Mouse (Mus musculus): ENCODE results near the gene Sirt7.

DNA sequence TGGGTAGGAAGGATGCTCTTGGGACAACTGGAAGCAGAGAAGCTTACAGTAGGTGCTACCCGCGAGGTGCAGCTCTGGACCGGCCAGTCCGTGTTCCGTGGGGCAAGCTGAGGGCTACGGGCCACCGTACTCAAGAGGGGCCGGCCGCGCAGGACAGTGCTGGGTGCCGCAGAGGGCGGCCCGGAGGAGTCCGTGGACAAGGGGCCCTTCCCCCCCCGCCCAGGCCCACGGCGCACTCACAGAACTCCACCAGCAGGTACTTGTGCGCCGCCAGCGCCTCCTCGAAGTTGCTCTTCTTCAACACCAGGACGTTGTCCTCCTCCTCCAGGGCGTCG lies 52.7 kb downstream of the Sirt7 start:
- TF ChIP-seq CTCF (conservative IDR thresholded peaks at IDR 0.05; ENCODE audit: low read length) (no peak), POU5F1 (IDR thresholded peaks at IDR 0.05; ENCODE audit: borderline replicate concordance, low read length) (no peak)
